Mouse (Mus musculus): ENCODE measurements around the gene Thap11.
A peak's percentile ranks its signal among the peaks of the same experiment; 100 is the strongest.
"Not testable (repeated sequence)": the region's sequence is repeated elsewhere in the genome, so short reads cannot be mapped to it uniquely, and the experiment has no call there.

The Thap11 gene

DNA sequence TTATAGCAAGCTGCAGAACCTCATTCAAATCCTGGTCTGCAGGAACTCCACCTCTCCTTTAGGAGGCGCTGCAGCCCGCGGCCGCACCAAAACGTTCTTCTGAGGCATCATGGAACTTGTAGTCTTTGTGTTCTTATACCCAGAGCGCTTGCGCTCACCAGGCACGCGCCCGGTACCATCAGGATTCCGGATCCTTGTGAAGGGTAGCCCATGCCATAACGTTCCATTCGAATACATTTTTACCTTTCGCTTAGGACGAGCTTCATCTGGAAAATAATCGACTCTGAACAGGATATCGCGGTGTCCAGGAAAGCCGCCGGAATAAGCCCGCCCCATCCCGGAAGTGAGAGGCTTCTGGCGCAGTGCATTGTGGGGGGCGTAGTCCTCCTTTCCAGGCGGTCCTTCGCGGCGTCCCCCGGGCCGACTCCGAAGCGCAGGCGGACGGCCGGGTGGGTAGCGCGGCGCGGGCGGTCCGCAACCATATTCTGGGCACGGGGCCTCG, at the start of gene Thap11:
Thap11 (plus strand) TSS at position 418 of the 502 bp plus-strand sequence.
- peak; percentile 82 for DNase-seq (ENCODE audit: low spot score)

DNA sequence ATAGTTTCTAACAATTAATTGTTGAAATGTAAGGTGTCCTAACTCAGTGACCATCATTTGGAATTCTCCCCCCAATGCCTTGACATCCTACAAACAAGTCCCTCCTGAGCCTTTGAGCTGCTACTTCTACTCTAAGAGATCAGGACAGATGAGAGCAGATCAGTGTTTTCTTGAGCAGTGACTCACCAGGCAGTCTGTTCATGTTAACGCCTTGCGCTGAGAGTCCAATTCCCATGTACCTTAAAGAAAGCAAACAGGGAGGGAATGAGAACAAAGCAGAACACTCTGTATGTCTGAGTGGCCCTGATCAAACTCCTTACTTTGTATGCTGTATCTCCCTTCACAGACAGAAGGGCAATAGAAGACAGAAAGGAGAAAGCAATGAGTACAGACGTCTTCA, 49.6 kb upstream of the Thap11 start:
- DNase-seq (ENCODE audit: low spot score), result no peak

DNA sequence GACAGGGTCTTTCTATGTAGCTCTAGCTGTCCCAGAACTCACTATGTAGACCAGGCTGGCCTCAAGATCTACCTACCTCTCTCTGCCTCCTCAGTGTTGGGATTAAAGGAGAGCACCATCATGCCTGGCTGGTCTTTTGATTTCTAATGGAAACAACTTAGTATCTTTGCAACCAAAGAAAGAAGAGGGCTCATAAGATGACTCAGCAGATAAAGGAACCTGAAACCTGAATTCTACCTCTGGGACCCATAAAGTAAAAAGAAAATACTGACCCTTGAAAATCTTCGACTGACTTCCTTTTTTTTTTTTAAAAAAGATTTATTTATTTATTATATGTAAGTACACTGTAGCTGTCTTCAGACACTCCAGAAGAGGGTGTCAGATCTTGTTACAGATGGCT, 49.0 kb upstream of the Thap11 start:
- DNase-seq (ENCODE audit: low spot score), result no peak

DNA sequence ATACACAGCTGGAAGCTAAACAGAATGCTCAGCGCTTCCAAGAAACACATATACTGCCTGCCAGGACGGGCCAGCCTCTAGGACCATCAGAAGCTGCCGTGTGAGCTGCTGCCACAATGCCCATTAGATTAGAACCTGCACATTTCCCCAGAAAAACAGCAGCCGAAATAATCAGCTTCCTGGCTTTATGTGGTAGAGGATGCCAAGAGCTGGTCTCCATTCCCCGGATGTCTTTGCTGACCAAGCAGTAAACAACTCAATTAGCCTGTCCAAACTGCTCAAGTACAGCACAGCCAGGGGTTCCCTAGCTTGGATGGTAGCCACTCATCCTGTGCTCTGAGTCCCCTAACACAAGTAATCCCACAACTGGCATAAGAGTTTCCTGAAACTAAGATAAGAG, 47.2 kb upstream of the Thap11 start:
- no peak for DNase-seq (ENCODE audit: low spot score)

DNA sequence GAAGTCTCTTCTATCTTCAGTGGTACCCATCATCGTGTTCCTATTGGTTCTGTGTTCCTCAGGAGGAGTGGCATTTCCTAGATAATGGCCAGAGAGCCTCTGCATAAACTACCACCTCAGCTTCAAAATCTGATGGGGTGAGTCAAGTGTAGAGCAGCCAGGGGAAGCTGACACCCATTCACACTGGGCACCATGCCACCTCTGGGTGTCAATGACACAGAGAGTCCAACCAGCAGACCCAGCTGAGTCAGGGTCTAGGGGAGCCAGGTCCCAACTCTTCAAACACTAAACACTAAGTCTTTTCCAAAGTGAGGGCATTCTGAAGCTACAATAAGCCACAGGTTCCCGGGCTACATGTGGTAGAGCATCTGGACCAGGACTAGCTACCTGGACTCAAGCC, 46.5 kb upstream of the Thap11 start:
- no peak for DNase-seq (ENCODE audit: low spot score)

DNA sequence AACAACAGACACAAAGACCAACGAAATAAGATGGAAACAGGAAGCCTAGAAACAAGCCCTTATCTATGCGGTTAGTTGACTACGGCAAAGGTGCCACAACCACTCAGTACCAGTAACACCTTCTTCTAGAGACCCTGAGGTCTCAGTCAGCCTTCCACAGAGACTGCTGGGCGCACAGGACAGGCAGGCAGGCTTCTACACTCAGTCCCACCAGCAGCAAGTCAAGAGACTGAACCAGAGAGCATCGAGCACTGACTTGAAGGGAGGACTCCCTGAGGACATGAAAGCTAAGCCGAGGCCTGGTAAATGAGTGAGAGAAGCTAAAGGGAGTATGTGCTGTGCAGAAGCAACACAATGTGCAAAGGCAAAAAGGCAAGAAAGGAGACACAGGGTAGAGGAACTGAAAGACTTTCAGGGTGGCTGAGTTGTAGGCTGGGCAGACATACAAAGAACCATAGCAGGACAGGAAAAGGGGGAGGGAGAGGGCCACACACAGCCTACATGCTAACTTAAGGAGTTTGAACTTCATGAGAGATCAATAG, 44.6 kb upstream of the Thap11 start:
- DNase-seq (ENCODE audit: low spot score), result no peak

DNA sequence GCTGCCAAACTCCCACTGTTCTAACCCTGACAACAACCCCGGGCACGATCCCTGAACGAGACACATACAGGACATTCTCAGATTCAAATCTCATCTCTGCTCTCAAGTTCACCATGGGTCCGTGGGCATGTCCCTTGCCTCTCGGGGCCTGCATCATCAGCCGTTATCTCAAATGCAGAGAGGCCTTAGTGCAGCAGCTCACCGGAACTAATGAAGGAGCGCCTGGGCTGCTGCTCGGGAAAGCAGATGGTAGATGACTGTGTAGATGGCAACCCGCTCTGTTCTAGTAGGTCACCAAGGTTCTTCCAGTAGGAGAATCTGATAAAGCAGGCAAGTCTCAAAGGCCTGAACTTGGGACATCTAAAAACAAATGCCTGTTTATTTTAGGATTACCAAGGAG, 43.9 kb upstream of the Thap11 start:
- DNase-seq (ENCODE audit: low spot score), result no peak

DNA sequence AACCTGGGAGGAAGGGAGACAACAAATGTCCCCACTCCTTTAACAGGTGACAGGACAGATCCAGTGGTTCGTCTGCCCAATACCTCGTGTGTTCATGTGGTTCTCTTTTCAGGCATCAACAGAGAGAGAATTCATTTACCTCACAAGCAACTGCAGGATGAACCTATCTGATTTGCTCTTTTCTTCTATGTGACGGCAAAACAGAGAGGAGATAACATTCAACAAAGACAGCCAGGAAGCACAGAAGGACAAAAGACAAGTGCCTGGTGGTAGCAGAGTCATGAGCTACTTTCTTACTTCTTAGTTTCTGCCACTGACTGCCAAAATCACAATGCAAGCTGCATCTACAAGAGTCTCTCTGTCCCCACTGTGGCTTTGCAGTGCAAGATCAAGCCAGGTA, 43.4 kb upstream of the Thap11 start:
- no peak for DNase-seq (ENCODE audit: low spot score)

DNA sequence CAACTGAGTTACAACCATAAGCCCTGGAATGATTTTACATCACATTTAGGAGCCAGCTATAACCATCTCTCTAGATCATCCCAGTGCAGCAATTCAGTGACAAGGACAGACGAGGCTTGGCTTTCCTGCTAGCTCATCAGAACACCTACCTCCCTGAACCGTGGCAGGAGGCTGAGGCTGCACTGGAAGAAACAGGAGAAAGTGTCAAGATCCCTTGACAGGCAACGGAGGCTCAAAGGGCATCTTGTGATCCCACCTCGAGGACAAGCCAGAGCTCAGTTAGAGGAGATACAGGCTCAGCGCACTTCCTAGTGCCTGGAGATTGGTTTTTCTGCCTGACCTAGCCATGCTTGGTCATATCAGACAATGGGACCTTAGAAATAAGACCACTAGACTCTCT, 42.4 kb upstream of the Thap11 start:
- DNase-seq (ENCODE audit: low spot score), result no peak

DNA sequence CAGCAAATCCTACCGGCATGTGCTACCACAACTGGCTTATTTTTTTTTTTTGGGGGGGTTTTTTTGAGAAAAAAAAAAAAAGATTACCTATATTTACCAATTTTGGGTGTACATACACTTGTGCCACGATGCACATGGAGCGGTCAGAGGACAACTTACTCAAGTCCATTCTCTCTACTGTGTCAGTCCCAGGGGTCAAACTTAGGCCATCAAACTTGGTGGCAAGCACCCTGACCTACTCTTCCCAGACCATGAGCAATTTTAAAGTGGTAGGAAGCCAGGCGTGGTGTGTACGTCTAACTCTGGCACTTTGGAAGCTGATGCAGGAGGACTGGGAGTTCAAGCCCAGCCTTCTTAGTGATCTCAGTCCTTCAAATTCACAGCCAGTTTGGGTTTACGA, 41.7 kb upstream of the Thap11 start:
- no peak for DNase-seq (ENCODE audit: low spot score)

DNA sequence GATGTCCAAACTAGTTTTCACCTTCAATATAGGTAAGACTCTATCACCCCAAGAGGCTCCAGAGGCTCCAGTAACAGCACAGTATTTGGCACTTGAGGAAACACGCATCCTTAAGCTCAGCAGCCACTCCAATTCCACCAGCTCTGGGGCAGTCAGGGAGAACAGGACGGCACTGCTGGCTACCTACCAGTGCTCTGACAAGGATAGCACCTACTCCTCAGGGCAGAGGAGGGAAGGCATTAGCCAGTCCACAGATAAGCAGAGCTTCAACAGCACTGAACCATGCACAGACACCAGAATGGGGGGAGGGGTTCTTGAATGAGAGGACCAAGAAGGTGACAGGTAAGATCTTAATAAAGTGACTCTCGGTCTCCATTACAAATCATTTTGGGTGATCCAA, 35.3 kb upstream of the Thap11 start:
- no peak for DNase-seq (ENCODE audit: low spot score)

DNA sequence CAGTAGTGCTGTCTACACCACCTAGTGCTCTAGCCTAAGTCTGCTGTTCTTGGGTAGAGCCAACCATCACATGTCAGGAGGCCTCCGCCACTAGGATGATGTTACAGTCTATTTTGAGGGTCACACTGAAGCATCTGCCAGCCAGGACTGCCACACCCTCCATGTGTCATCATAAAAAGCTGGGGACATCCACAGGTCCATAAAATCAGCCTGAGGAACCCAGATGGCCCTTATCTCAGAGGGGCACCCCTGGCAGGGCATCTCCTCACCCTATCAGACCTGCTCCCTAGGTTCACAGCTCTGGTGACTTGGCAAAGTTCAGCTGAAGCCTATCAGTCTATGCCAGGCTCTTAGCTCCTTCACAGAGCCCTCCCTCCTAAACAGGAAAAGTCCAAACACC, 34.0 kb upstream of the Thap11 start:
- no peak for DNase-seq (ENCODE audit: low spot score)

DNA sequence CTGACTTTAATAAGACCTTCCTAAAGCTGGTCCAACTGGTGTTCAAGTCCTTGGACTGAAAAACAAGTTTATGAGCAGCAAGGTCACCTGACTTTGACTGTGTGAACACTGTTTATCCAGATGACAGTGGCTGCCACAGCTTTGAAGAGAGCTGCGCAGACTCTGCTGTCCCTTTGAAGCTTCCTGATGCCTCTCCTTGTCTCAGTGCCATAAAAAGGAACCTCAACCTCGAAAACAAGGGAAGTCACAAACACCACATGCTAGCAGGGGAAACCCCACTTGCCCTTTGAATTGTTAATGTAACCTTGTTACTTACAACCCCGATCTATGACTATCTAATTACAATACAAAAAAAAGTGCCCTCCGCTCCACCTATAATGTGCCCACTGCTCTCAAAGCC, 29.4 kb upstream of the Thap11 start:
- no peak for DNase-seq (ENCODE audit: low spot score)

DNA sequence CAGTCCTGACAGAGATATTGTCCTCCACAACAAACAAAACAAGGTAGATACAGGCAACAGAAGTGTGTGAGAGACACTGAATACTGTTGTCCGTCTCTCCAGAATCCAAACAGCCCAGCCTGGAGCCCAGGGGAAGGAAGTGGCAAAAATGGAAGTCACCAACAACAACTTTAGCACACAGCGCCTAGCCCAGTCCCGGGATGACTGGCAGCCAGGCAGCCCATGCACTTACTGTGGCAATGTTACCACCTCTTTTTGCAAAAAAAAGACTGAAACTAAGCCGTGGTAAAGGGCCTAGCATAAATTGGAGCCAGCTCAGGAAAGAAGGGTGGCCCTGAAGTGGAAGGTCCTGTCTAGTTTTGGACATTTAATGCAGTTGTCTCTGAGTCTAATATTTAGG, 28.6 kb upstream of the Thap11 start:
- DNase-seq (ENCODE audit: low spot score), result no peak

DNA sequence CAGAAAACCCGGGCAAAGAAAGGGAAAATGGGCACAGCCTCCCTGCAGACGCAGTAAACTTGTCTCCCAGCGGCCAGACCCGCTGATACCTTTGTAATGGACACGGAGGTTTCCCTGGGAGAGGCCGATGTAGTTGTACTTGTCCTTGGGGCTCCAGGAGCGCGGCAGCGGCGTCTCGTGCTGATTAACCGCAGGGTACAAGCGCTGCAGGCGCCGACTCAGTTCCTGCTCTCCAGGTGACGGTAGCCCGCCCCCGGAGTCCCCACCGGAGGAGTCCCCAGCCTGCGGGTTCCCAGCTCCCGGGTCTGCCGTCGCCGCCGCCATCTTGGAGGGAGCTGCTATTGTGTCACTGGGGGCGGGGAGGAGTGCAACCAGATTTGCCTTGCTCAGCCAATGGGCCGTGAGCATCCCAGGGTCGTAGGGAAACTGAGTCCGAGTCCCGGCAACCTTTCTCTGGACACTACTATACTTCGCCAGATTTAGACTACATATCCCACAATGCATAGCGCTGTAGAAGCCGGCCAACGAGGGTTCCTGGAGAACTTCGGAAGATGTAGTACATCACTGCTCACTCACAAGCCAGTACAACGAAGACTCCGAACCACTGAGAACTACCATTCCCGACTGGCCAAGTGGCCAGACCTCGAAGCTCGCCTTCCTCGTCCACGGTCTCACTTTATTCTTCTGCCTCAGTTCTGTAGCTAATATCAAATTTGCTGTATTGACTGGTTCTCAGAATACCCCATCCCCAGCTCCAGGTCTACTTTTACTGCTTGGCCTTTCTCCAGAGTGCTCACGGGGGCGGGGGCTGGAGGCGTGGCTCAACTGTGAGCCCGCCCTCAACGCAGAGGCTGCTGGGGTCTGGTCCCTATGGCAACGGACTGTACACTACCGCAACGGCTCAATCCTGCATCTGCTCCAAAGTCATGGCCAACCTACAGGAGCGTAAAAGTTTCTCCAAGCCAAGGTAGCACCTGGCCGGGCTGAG, 27.8 kb upstream of the Thap11 start, which contains the start of the genes Ranbp10 and Tsnaxip1:
Ranbp10 (minus strand) TSS at position 490 of the 988 bp plus-strand sequence.
Tsnaxip1 (plus strand) TSS at position 871 of the 988 bp plus-strand sequence.
- DNase-seq (ENCODE audit: low spot score), result peak; percentile 87

DNA sequence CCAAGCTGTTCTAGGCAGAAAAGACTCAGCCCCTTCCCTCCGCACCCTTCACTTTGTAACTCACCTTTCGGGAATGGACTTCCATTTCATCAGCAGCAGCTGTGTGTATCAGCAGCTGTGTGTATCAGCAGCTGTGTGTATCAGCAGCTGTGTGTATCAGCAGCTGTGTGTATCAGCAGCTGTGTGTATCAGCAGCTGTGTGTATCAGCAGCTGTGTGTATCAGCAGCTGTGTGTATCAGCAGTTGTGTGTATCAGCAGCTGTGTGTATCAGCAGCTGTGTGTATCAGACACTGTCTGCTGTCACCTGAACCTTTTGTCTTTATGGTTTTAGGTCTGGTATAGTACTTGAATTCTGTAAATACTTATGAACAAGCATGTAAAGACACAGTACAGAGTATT, 21.2 kb upstream of the Thap11 start:
- DNase-seq (ENCODE audit: low spot score), result not testable (repeated sequence)

DNA sequence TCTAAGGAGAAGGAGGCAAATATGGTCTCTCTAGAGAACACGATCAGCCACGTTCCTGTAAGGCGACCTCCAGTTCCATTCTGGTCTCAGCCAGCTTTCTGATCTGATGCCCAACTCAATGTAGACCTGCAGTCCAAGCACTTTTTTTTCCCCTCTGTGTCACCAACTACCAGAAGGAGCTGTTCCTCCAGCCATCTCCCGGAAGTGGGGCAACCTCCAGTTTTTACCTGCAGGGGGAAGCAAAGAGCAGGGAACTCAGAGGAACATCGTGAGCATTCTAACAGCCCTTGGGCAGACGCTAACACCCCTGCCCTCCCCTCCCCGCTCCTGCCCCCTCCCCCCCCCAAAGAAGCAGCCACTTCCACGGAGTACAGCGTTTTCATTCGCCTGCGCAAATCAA, 19.6 kb upstream of the Thap11 start:
- DNase-seq (ENCODE audit: low spot score), result peak; percentile 62

DNA sequence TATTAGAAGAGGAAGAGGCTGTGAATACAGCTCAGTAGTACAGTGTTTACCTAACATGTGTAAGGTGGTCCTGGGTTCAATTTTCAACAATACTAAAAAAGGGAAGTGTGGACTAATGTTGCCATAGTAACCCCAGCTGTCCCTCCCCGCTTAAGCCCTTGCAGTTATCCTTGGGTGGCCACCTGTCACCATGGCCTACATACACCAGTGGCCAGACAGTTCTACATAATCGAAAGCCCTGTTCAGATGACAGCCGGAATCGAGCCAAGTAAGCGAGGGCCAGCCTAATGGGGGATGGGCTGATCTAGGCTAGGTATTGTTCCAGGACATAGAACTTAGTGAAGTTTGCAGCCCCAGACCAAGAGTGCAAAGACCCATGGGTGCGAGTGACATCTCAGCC, 17.9 kb upstream of the Thap11 start:
- DNase-seq (ENCODE audit: low spot score), result no peak

DNA sequence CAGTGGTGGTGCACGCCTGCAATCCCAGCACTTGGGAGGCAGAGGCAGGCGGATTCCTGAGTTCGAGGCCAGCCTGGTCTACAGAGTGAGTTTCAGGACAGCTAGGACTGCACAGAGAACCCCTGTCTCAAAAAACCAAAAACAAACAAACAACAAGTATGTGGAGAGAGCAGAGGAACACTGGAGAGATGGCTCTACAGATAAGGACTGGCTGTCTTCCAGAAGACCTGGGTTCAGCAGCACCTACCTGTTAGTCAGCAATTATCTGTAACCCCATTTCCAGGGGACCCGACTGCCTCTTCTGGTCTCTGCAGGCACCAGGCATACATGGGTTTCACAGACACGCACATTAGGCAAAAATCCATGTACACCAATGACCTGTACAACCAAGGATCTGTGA, 15.7 kb upstream of the Thap11 start:
- DNase-seq (ENCODE audit: low spot score), result no peak

DNA sequence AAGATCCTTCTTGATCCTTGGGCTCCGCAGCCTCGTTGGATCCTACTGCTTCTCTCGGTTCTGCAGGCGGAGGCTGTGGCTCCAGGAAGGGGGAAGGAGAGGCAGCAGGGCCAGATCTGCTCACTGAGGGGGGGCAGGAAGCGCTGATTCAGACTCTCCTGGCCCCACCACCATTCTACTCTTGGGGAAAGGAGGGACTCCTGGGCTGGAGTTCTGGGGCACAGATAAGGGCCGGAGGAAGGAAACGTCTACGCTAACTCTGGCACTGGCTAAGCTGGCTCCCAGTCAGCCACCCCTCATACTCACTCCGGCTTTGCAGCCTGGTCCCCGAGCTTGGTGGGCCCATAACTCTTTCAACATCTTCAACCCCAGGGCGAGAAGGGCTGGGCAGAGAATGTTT, 8.3 kb upstream of the Thap11 start:
- no peak for DNase-seq (ENCODE audit: low spot score)

DNA sequence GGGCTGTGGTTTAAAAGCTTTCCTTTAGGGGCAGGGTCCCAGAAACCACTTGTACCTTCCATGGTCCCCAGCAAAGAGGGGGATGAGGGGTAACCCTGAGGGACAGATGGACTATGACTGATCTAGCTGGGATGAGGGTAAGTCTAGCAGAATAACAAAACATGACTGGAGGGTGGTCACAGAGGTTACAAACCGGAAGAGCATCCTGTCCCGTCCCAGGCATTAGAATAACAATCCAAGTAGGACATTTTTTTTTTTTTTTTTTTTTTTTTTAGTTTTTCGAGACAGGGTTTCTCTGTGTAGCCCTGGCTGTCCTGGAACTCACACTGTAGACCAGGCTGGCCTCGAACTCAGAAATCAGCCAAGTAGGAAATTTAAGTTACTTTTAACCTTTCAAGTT, 4.9 kb upstream of the Thap11 start:
- DNase-seq (ENCODE audit: low spot score), result no peak

DNA sequence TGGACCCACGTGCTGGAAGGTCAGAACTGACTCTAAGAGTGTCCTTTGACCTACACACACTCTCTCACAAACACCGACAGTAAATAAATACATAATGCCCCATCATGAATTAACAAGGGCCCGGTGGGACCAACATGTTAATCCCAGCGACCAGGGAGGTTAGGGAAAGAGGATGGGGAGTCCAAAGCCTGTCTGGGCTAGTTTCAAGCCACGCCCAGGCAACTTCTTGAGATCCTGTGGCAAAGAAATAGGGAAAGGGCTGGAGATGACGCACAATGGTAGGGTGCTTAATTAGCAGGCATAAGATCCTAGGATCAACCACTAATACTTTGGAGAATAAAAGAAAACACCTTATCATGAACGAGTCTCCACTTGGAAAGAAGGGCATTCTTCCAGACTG, 4.3 kb upstream of the Thap11 start:
- no peak for DNase-seq (ENCODE audit: low spot score)

DNA sequence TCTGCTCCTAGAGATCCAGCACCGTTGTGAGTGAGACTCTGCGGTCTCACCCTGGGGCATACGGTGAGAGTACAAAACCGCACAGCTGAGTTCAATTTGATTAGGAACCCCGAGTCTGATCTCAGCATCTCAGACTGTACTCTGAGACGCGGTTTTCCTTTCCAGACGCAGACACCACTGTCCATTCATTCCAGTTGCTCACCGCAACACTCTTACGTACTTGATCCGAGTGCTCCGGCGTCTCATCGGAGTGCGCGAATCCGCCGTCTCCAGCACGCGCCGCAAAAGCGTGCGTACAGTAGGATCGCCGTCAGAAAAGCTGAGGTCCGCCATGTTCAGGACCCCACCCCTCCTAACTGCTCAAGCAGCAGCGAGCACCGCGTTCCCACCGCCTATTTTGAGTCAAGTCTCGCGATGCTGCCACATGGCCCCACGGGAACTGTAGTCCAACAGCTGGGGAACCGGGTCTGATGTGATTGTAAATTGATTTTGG, 3.2 kb upstream of the Thap11 start:
- DNase-seq (ENCODE audit: low spot score), result peak; percentile 82
